Mouse (Mus musculus): Measurements from ENCODE around the gene Bcan. TPM values are rescaled to one million over a fixed set of nuclear protein-coding genes. Genes with fewer than 3 reads are reported as not detected.
A peak's percentile ranks its signal among the peaks of the same experiment; 100 is the strongest.

Bcan gene
- polyA plus RNA-seq, 1 experiment, result not detected

GRCm38 (mm10) chr3:87998747-87999146 is 1.3 kb downstream of the Bcan start:
- H3K36me3 ChIP-seq (replicated peaks; ENCODE audit: low read length), result no peaks in the 10 kb centered on the region
- H3K9me3 ChIP-seq, result peaks cover 7% of the 10 kb centered on the region; the same call in 1 of the 2 replicates
- no peak overlapping the region for H3K4me3 ChIP-seq (replicated peaks)
- TF ChIP-seq FLI1 (IDR thresholded peaks at IDR 0.05; ENCODE audit: low read length) (no peak), GATA1 (IDR thresholded peaks at IDR 0.05; ENCODE audit: borderline replicate concordance, low read length) (no peak)
- H3K4me1 ChIP-seq, result peaks cover 36% of the 10 kb centered on the region
- peaks cover 98% of the 10 kb centered on the region for H3K27me3 ChIP-seq (replicated peaks)

GRCm38 (mm10) chr3:87996971-87997614 is 2.9 kb downstream of the Bcan start:
- TF ChIP-seq FLI1 (IDR thresholded peaks at IDR 0.05; ENCODE audit: low read length) (no peak), GATA1 (IDR thresholded peaks at IDR 0.05; ENCODE audit: borderline replicate concordance, low read length) (no peak)
- Histone ChIP-seq H3K9me3 (no peaks in the 10 kb centered on the region), H3K36me3 (replicated peaks; ENCODE audit: low read length) (no peaks in the 10 kb centered on the region), H3K4me1 (peaks cover 42% of the 10 kb centered on the region), H3K4me3 (replicated peaks) (peak overlapping the region; percentile 85), H3K27me3 (replicated peaks) (peaks cover 97% of the 10 kb centered on the region)

GRCm38 (mm10) chr3:87996401-87996800 is 3.6 kb downstream of the Bcan start:
- Histone ChIP-seq H3K9me3 (no peaks in the 10 kb centered on the region), H3K4me3 (replicated peaks) (no peak overlapping the region), H3K36me3 (replicated peaks; ENCODE audit: low read length) (no peaks in the 10 kb centered on the region), H3K27me3 (replicated peaks) (peaks cover 97% of the 10 kb centered on the region), H3K4me1 (peaks cover 42% of the 10 kb centered on the region)
- TF ChIP-seq FLI1 (IDR thresholded peaks at IDR 0.05; ENCODE audit: low read length) (no peak), GATA1 (IDR thresholded peaks at IDR 0.05; ENCODE audit: borderline replicate concordance, low read length) (no peak)

GRCm38 (mm10) chr3:87995331-87995730 is 4.7 kb downstream of the Bcan start:
- Histone ChIP-seq H3K27me3 (replicated peaks) (peaks cover 97% of the 10 kb centered on the region), H3K36me3 (replicated peaks; ENCODE audit: low read length) (no peaks in the 10 kb centered on the region), H3K4me3 (replicated peaks) (peak overlapping the region; percentile 35), H3K4me1 (peaks cover 38% of the 10 kb centered on the region), H3K9me3 (no peaks in the 10 kb centered on the region)
- TF ChIP-seq GATA1 (IDR thresholded peaks at IDR 0.05; ENCODE audit: borderline replicate concordance, low read length) (no peak), FLI1 (IDR thresholded peaks at IDR 0.05; ENCODE audit: low read length) (no peak)

GRCm38 (mm10) chr3:87993436-87993835 is 6.6 kb downstream of the Bcan start:
- H3K4me1 ChIP-seq, result peaks cover 33% of the 10 kb centered on the region
- H3K4me3 ChIP-seq (replicated peaks), result no peak overlapping the region
- TF ChIP-seq FLI1 (IDR thresholded peaks at IDR 0.05; ENCODE audit: low read length) (no peak), GATA1 (IDR thresholded peaks at IDR 0.05; ENCODE audit: borderline replicate concordance, low read length) (no peak)
- peaks cover 96% of the 10 kb centered on the region for H3K27me3 ChIP-seq (replicated peaks)
- H3K9me3 ChIP-seq, result no peaks in the 10 kb centered on the region
- H3K36me3 ChIP-seq (replicated peaks; ENCODE audit: low read length), result no peaks in the 10 kb centered on the region

- Histone ChIP-seq H3K27me3 (replicated peaks) (peaks cover 93% of the 10 kb centered on the region), H3K9me3 (no peaks in the 10 kb centered on the region)
- TF ChIP-seq GATA1 (IDR thresholded peaks at IDR 0.05; ENCODE audit: borderline replicate concordance, low read length), result no peak
- no peak for TF ChIP-seq FLI1 (IDR thresholded peaks at IDR 0.05; ENCODE audit: low read length)
Observed at GRCm38 (mm10) chr3:87989935-87990334, 10.1 kb downstream of the Bcan start.

GRCm38 (mm10) chr3:87988068-87988467 is 12.0 kb downstream of the Bcan start:
- no peaks in the 10 kb centered on the region for H3K9me3 ChIP-seq
- H3K4me3 ChIP-seq (replicated peaks), result peak overlapping the region; percentile 88
- peaks cover 67% of the 10 kb centered on the region for H3K4me1 ChIP-seq
- TF ChIP-seq GATA1 (IDR thresholded peaks at IDR 0.05; ENCODE audit: borderline replicate concordance, low read length), result no peak
- TF ChIP-seq FLI1 (IDR thresholded peaks at IDR 0.05; ENCODE audit: low read length), result no peak
- no peaks in the 10 kb centered on the region for H3K36me3 ChIP-seq (replicated peaks; ENCODE audit: low read length)
- H3K27me3 ChIP-seq (replicated peaks), result peaks cover 91% of the 10 kb centered on the region

More at GRCm38 (mm10) chr3:87989935-87990334, 10.1 kb downstream of the Bcan start:
- Histone ChIP-seq H3K4me3 (replicated peaks) (no peak overlapping the region), H3K4me1 (peaks cover 55% of the 10 kb centered on the region), H3K36me3 (replicated peaks; ENCODE audit: low read length) (no peaks in the 10 kb centered on the region)

DNA sequence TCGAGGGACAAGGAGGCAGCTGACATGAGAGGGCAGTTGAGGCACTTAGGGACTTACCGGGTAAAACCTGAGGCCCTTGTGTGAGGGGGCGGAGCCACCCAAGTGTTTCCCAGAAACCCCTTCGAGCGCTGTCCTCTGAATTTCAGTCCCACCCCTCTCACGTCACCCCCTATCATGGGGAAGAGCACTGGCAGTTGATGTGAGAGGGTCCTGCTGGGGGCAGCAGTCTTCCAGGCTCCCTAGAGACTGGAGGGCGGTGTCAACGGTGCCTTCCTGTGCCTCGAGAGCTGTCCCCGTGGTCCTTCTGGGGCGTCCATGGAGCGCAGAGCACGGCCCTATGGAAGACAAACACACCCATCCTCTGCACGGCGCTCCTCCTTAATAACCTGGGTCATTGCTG is 12.4 kb downstream of the Bcan start:
- Histone ChIP-seq H3K4me3 (replicated peaks) (peak overlapping the region; percentile 88), H3K9me3 (no peaks in the 10 kb centered on the region), H3K4me1 (peaks cover 70% of the 10 kb centered on the region), H3K27me3 (replicated peaks) (peaks cover 91% of the 10 kb centered on the region), H3K36me3 (replicated peaks; ENCODE audit: low read length) (no peaks in the 10 kb centered on the region)
- no peak for TF ChIP-seq GATA1 (IDR thresholded peaks at IDR 0.05; ENCODE audit: borderline replicate concordance, low read length)
- TF ChIP-seq FLI1 (IDR thresholded peaks at IDR 0.05; ENCODE audit: low read length), result no peak

GRCm38 (mm10) chr3:87986868-87987267 is 13.2 kb downstream of the Bcan start:
- H3K36me3 ChIP-seq (replicated peaks; ENCODE audit: low read length), result no peaks in the 10 kb centered on the region
- peaks cover 76% of the 10 kb centered on the region for H3K4me1 ChIP-seq
- peaks cover 90% of the 10 kb centered on the region for H3K27me3 ChIP-seq (replicated peaks)
- TF ChIP-seq FLI1 (IDR thresholded peaks at IDR 0.05; ENCODE audit: low read length) (no peak), GATA1 (IDR thresholded peaks at IDR 0.05; ENCODE audit: borderline replicate concordance, low read length) (no peak)
- H3K4me3 ChIP-seq (replicated peaks), result peak overlapping the region; percentile 88
- no peaks in the 10 kb centered on the region for H3K9me3 ChIP-seq

DNA sequence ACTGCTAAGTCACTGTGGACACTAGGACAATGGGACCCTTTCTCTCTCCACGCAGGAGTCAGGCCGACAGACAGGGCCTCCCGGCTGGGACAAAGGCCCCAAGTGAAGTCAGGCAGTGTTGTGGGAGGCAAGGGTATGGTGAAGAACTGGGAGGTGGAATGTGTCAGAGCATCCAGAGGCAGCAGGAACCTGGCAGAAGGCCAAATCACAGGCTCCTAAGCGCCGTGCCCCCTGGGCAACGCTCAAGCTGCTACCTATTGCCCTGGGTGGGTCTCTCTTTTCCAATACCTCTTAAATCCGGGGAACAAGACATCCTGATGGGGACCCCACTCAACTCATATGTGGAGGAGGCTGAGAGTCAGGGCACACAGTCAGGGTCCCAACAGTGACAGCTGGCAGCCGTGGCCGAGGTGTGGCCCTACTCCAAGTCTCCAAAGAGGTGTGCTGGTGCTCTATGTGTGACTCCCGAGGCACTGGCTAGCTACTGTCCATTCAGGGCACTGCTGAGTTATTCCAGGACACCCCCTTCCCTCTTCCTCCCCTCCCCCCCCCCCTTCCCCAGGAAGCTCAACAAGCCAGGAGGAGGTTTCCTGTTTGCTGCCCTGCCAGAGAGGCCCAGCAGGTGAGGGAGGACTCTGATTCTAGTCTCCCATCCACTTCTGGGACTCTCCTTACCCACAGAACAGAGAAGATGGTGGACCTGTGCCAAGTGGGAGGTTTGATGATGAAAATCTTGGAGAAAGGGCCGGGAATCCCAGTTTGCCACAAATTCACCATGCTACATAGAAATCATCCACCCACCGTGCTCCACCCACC is 14.3 kb downstream of the Bcan start:
- Histone ChIP-seq H3K36me3 (replicated peaks; ENCODE audit: low read length) (no peaks in the 10 kb centered on the region), H3K4me1 (peaks cover 80% of the 10 kb centered on the region), H3K4me3 (replicated peaks) (no peak overlapping the region), H3K27me3 (replicated peaks) (peaks cover 90% of the 10 kb centered on the region), H3K9me3 (no peaks in the 10 kb centered on the region)
- TF ChIP-seq GATA1 (IDR thresholded peaks at IDR 0.05; ENCODE audit: borderline replicate concordance, low read length) (no peak), FLI1 (IDR thresholded peaks at IDR 0.05; ENCODE audit: low read length) (no peak)
